Mouse (Mus musculus) midbrain, embryonic 11.5 days (tissue): ENCODE measurements around the gene Stum. TPM values are rescaled to one million over a fixed set of nuclear protein-coding genes. Genes with fewer than 3 reads are reported as not detected.
"Not testable (repeated sequence)": the region's sequence is repeated elsewhere in the genome, so short reads cannot be mapped to it uniquely, and the experiment has no call there.

ENCODE experiments used
- ATAC-seq: fragments of 200-750 bp; cut with Nextera tagmentation; 2 replicates; pipeline ENCODE4 v1.8.0; 2017; ENCODE audit warnings: moderate TSS enrichment, moderate library complexity; ENCODE audit not compliant: low FRiP score
- DNase-seq: peaks from one replicate; pipeline ENCODE4 v3.0.0; 2015; ENCODE audit warnings: low spot score; ENCODE audit errors: missing footprints
- H3K27ac ChIP-seq: fragments of 300-500 bp; sonication (generic); 2 replicates; pipeline ENCODE4 v1.5.1; 2014; ENCODE audit warnings: low read depth, low read length
- H3K27me3 ChIP-seq: fragments of 300-500 bp; sonication (generic); 2 replicates; pipeline ENCODE4 v1.6.1; 2014; ENCODE audit warnings: mild to moderate bottlenecking, low read length, moderate library complexity, mixed read lengths; ENCODE audit not compliant: control insufficient read depth, insufficient read depth
- H3K36me3 ChIP-seq: fragments of 300-500 bp; sonication (generic); 2 replicates; pipeline ENCODE4 v1.6.1; 2014; ENCODE audit warnings: mild to moderate bottlenecking, low read length, moderate library complexity, mixed read lengths; ENCODE audit not compliant: control insufficient read depth, insufficient read depth
- H3K4me1 ChIP-seq: fragments of 300-500 bp; sonication (generic); 2 replicates; pipeline ENCODE4 v1.6.1; 2014; ENCODE audit warnings: low read length; ENCODE audit not compliant: control insufficient read depth, insufficient read depth
- H3K4me2 ChIP-seq: fragments of 300-500 bp; sonication (generic); 2 replicates; pipeline ENCODE4 v1.6.1; 2014; ENCODE audit warnings: mild to moderate bottlenecking, moderate library complexity
- H3K4me3 ChIP-seq: fragments of 300-500 bp; sonication (generic); 2 replicates; pipeline ENCODE4 v1.5.1; 2014; ENCODE audit warnings: low read depth, low read length
- H3K9ac ChIP-seq: fragments of 300-500 bp; sonication (generic); 2 replicates; pipeline ENCODE4 v1.6.1; 2014; ENCODE audit warnings: low read length
- H3K9me3 ChIP-seq: fragments of 300-500 bp; sonication (generic); 2 replicates; pipeline ENCODE4 v1.6.1; 2016; ENCODE audit warnings: low read length; ENCODE audit not compliant: control insufficient read depth
- WGBS: fragments of 180-500 bp; shearing (Covaris S2); extraction: QIAGEN DNeasy Blood & Tissue Kit; methylation state at CpG from one replicate; pipeline ENCODE4 v1.1.7; 2014; 5-methylcytosine and 5-hydroxymethylcytosine counted together
- polyA plus RNA-seq: library from polyadenylated mRNA; unstranded; fragments of >200 nt; fragmentation: Nextera tagmentation; extraction: Ambion mirVana; gene quantifications from 2 replicates; pipeline ENCODE4 v1.2.1, GENCODE M21; 2014

Gene Stum
- polyA plus RNA-seq, result 1.0 TPM in 2 replicates

DNA sequence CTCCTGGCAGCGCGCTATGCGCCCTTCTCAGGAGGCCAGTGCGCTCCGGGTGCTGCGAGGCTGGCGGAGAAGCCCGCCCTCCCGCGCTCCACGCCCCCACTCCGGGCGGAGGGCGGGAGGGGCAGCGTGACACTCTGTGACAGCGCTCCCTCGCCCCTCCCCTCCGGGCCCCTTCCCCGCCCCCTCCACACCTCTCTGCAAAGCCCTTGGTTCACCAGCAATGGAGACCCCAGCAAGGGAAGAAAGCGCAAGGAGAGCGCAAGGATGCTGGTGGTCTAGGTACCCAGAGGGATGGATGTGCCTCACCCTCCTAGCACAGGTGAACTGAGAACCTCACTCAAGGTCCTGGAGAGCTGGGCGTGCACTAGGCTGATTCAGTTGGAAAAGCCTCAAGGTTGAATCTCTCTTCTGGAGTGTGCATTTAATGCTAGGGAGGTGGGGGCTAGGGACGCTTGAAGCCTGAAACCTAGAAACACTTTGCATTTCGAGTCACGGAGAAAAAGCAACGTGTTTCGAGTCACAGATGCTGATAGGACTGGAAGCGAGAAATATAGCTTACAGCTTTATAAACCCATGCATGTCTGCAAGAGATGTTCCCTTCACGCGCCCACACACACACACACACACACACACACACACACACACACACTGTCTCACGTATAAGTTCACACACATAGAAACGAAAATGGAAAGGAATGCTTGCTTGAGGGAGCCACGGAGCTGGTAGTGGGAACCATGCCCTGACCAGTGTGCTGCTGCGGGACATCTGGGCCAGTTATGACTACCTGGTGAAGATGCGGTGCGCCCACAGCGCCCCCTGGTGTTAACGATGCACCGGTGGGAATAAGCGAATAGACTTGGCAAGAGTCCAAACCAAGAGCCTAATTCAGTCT lies at the start of gene Stum:
Stum (minus strand) TSS at position 106 of the 893 bp plus-strand sequence.
- Histone ChIP-seq H3K36me3 (no peaks in the 10 kb centered on the region), H3K9ac (peak within 1 kb of the TSS; percentile 49), H3K4me1 (peaks cover 21% of the 10 kb centered on the region), H3K4me2 (peak within 1 kb of the TSS; percentile 76), H3K4me3 (peak within 1 kb of the TSS; percentile 43), H3K9me3 (no peaks in the 10 kb centered on the region), H3K27me3 (peaks cover 24% of the 10 kb centered on the region), H3K27ac (no peak within 1 kb of the TSS)
- peak; percentile 94 for DNase-seq
- 3% methylated on average over 34 of the region's 40 CpGs for WGBS
- peak; percentile 72 for ATAC-seq

DNA sequence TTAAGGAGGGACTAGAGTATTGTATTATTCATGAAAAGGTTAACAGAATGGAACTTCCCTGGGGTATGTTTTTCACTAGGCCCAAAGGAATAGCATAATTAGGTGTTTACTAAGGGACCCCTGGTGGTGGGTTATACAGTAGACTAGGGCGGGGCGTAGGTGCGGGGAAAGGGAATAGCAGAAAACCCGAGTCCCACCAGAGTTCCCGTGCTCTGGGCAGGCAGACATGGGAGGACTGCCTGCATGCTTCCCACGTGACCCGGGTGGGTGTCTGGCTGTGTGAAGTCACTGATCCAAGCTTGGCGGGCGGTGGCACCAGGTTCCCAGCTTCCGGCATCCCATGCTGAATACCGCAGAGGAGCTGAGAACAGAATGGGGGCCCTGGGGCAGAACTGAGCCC lies 49.4 kb upstream of the Stum start:
- Histone ChIP-seq H3K4me2 (no peak overlapping the region), H3K4me1 (no peaks in the 10 kb centered on the region), H3K36me3 (no peaks in the 10 kb centered on the region), H3K27ac (no peak overlapping the region), H3K27me3 (no peaks in the 10 kb centered on the region), H3K9ac (no peak overlapping the region), H3K9me3 (no peaks in the 10 kb centered on the region; the same call in 1 of the 2 replicates), H3K4me3 (no peak overlapping the region)
- ATAC-seq, result no peak
- DNase-seq, result no peak
- 96% methylated on average over 11 of the region's 11 CpGs for WGBS

DNA sequence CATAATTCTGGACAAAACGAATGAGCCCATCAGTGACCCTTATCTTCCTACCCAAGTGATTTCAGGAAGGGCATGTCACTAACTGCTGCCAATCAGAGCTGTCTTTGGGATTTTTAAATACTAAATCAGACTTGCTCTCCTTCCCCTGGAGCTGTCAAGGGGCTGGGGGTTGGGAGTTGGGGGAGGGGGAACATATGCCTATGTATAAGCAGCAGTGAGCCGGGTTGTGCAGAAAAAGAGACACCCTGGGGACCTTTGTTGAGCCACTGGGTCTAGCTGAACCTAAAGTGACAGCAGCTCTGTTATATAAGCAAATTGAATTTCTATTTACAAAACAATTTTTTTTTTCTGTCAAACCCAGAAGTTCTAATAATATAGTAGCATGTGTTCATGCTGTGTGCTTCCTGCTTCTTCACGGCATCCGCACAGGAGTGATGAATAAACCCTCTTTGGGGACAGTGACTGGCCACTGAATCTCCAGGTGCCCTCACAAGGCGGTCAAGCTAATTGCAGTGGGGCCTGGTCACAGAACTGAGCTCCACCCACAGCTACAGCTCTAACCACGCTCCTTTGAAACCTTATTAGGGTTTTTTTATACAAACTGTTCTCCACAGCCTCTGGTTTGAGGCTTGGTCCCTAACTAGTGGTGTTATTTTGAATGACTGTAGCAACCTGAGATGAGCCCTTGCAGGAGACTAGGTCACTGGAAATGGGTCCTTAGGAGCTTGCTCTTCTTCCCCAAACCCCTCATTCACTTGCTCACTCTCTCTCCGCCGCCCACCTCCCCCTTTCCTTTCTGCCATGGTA lies 47.4 kb upstream of the Stum start:
- Histone ChIP-seq H3K4me2 (no peak overlapping the region), H3K9me3 (no peaks in the 10 kb centered on the region; the same call in 1 of the 2 replicates), H3K4me1 (no peaks in the 10 kb centered on the region), H3K27me3 (no peaks in the 10 kb centered on the region), H3K9ac (no peak overlapping the region), H3K27ac (no peak overlapping the region), H3K4me3 (no peak overlapping the region), H3K36me3 (no peaks in the 10 kb centered on the region)
- ATAC-seq (no peak), DNase-seq (peak; percentile 33)
- 67% methylated on average over 8 of the region's 8 CpGs for WGBS

GRCm38 (mm10) chr1:180529847-180530246 lies 46.5 kb upstream of the Stum start:
- no peak overlapping the region for H3K27ac ChIP-seq
- WGBS, result 91% methylated on average over 7 of the region's 7 CpGs
- ATAC-seq, result no peak

DNA sequence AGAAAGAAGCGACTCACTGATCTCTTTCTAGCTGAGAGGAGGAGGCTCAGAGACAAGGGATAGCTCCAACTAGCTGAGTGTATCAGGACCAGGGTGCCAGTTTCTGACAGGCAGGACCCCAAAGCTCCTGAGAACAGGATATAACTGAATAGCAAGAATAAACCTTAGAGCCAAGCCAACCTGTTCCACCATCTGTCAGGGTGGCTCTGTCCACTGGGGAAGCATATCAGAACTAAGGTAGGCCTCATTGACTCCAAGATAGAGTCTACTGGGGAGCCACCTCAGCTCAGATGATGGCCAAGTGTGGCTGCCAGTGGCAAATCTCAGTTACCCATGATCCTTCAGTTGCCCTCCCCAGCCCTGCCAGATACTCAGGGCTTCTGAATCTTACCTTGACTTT lies 42.0 kb upstream of the Stum start:
- H3K9ac ChIP-seq, result no peak overlapping the region
- no peak for DNase-seq
- ATAC-seq, result no peak
- no peaks in the 10 kb centered on the region for H3K27me3 ChIP-seq
- no peaks in the 10 kb centered on the region for H3K4me1 ChIP-seq
- no peak overlapping the region for H3K4me2 ChIP-seq
- H3K9me3 ChIP-seq, result no peaks in the 10 kb centered on the region
- no peaks in the 10 kb centered on the region for H3K36me3 ChIP-seq
- no peak overlapping the region for H3K4me3 ChIP-seq
- no peak overlapping the region for H3K27ac ChIP-seq
- 87% methylated on average over 1 of the region's 1 CpGs for WGBS

More at GRCm38 (mm10) chr1:180529847-180530246, 46.5 kb upstream of the Stum start:
- Histone ChIP-seq H3K4me1 (no peaks in the 10 kb centered on the region), H3K36me3 (no peaks in the 10 kb centered on the region), H3K27me3 (no peaks in the 10 kb centered on the region), H3K4me3 (no peak overlapping the region), H3K9me3 (no peaks in the 10 kb centered on the region; the same call in 1 of the 2 replicates), H3K9ac (no peak overlapping the region), H3K4me2 (no peak overlapping the region)
- peak; percentile 60 for DNase-seq

GRCm38 (mm10) chr1:180523320-180523719 lies 40.0 kb upstream of the Stum start:
- no peaks in the 10 kb centered on the region for H3K4me1 ChIP-seq
- WGBS, result 83% methylated on average over 2 of the region's 2 CpGs
- H3K4me2 ChIP-seq, result no peak overlapping the region
- no peaks in the 10 kb centered on the region for H3K27me3 ChIP-seq
- H3K4me3 ChIP-seq, result no peak overlapping the region
- H3K36me3 ChIP-seq, result no peaks in the 10 kb centered on the region
- H3K9me3 ChIP-seq, result no peaks in the 10 kb centered on the region
- DNase-seq (no peak), ATAC-seq (no peak)
- H3K27ac ChIP-seq, result no peak overlapping the region
- no peak overlapping the region for H3K9ac ChIP-seq

DNA sequence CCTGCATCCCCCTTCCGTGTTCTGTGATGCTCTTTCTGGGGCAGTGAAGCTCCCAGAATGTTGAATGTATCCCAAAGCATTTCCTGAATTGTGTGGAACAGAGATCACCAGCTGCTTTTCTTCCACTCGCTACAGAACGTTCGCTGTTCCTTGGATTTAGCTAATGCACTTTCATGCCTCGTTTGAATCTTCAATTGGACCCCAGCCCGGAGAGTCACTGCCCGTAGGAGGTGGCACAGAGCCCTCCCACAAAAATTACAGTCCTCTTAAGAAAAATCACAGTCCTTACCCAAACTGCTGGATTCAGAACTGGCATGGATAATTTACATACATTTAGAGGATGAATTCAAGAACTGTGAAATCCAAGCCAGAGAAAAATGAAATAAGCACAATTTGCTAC lies 36.9 kb upstream of the Stum start:
- 61% methylated on average over 7 of the region's 7 CpGs for WGBS

DNA sequence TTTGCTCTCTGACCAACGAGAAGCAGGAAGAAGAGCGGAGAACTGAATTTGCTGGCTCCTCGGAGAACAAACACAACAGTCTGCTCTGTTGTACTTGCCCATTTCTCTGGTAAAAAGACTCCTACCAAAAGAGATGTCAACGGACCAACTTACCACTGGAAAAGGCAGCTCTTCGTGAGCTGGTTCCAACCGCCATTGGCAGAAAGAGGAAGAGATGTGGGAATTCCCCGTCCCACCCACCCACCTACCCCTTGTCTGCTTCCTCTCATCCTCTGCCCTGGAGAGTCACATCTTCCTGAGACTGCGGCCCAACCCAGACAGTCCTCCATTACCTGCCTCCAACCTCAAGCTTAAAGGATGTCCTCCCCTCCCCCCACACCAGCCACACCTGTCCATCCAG lies 36.2 kb upstream of the Stum start:
- Histone ChIP-seq H3K27ac (no peak overlapping the region), H3K9me3 (no peaks in the 10 kb centered on the region), H3K9ac (no peak overlapping the region), H3K4me3 (no peak overlapping the region), H3K27me3 (no peaks in the 10 kb centered on the region), H3K36me3 (no peaks in the 10 kb centered on the region), H3K4me1 (no peaks in the 10 kb centered on the region), H3K4me2 (no peak overlapping the region)
- WGBS, result 90% methylated on average over 8 of the region's 8 CpGs
- no peak for ATAC-seq
- peak; percentile 21 for DNase-seq

More for the DNA sequence above, 36.9 kb upstream of the Stum start:
- no peak overlapping the region for H3K4me3 ChIP-seq
- ATAC-seq (no peak), DNase-seq (peak; percentile 51)
- no peak overlapping the region for H3K9ac ChIP-seq
- no peak overlapping the region for H3K4me2 ChIP-seq
- no peaks in the 10 kb centered on the region for H3K27me3 ChIP-seq
- no peaks in the 10 kb centered on the region for H3K4me1 ChIP-seq
- no peaks in the 10 kb centered on the region for H3K36me3 ChIP-seq
- H3K27ac ChIP-seq, result no peak overlapping the region
- no peaks in the 10 kb centered on the region for H3K9me3 ChIP-seq

- H3K4me3 ChIP-seq, H3K36me3 ChIP-seq, H3K4me1 ChIP-seq, H3K9ac ChIP-seq, H3K4me2 ChIP-seq, H3K27ac ChIP-seq, ATAC-seq, H3K9me3 ChIP-seq, H3K27me3 ChIP-seq: not testable (repeated sequence)
- peak; percentile 68 for DNase-seq
- WGBS, result 95% methylated on average over 7 of the region's 7 CpGs
Measured at GRCm38 (mm10) chr1:180518899-180519298, 35.6 kb upstream of the Stum start.
